Mouse (Mus musculus) limb, embryonic 10.5 days (tissue): ENCODE measurements around the gene Calb2. TPM values are rescaled to one million over a fixed set of nuclear protein-coding genes. Genes with fewer than 3 reads are reported as not detected.

Source experiments
- DNase-seq: peaks from one replicate; pipeline ENCODE4 v3.0.0-alpha.2; 2017; ENCODE audit warnings: low spot score
- H3K27ac ChIP-seq: fragments of 300-500 bp; sonication (generic); 2 replicates; pipeline ENCODE4 v1.5.1; 2016; ENCODE audit warnings: mild to moderate bottlenecking
- H3K27me3 ChIP-seq: fragments of 300-500 bp; sonication (generic); 2 replicates; pipeline ENCODE4 v1.6.1; 2016; ENCODE audit warnings: low read depth, mild to moderate bottlenecking; ENCODE audit not compliant: poor library complexity, severe bottlenecking
- H3K36me3 ChIP-seq: fragments of 300-500 bp; sonication (generic); 2 replicates; pipeline ENCODE4 v1.6.1; 2016; ENCODE audit warnings: mild to moderate bottlenecking, moderate library complexity
- H3K4me1 ChIP-seq: fragments of 300-500 bp; sonication (generic); 2 replicates; pipeline ENCODE4 v1.6.1; 2016
- H3K4me3 ChIP-seq: fragments of 300-500 bp; sonication (generic); 2 replicates; pipeline ENCODE4 v1.5.1; 2016; ENCODE audit warnings: mild to moderate bottlenecking, moderate library complexity
- H3K9me3 ChIP-seq: fragments of 300-500 bp; sonication (generic); replicated peaks from 2 replicates; pipeline ENCODE4 v1.6.1; 2016; ENCODE audit warnings: mild to moderate bottlenecking
- WGBS: fragments of 180-500 bp; shearing (Covaris S2); methylation state at CpG from one replicate; pipeline ENCODE4 v1.1.7; 2016; 5-methylcytosine and 5-hydroxymethylcytosine counted together
- polyA plus RNA-seq: library from polyadenylated mRNA; unstranded; fragments of >200 nt; fragmentation: Nextera tagmentation; extraction: Ambion mirVana; gene quantifications from 2 replicates; pipeline ENCODE4 v1.2.1, GENCODE M21; 2016

Calb2 gene
- polyA plus RNA-seq: 2.9 and 10.2 TPM in 2 replicates

GRCm38 (mm10) chr8:110168046-110168445, at the start of gene Calb2:
Calb2 (minus strand) TSS chr8:110168210.
- peaks cover 45% of the 10 kb centered on the region for H3K27me3 ChIP-seq
- H3K4me3 ChIP-seq: peak within 1 kb of the TSS; percentile 34
- peak; percentile 88 for DNase-seq
- H3K4me1 ChIP-seq: peaks cover 9% of the 10 kb centered on the region
- WGBS: under 1% methylated on average over 33 of the region's 33 CpGs
- no peaks in the 10 kb centered on the region for H3K36me3 ChIP-seq
- no peaks in the 10 kb centered on the region for H3K9me3 ChIP-seq
- H3K27ac ChIP-seq: no peak within 1 kb of the TSS

- H3K4me3 ChIP-seq: peak overlapping the region; percentile 59
- no peaks in the 10 kb centered on the region for H3K27me3 ChIP-seq
- no peaks in the 10 kb centered on the region for H3K9me3 ChIP-seq
- DNase-seq: peak; percentile 100
- under 1% methylated on average over 43 of the region's 43 CpGs for WGBS
- peaks cover 22% of the 10 kb centered on the region for H3K4me1 ChIP-seq
- peak overlapping the region; percentile 78 for H3K27ac ChIP-seq
- peaks cover 25% of the 10 kb centered on the region for H3K36me3 ChIP-seq
Observed at GRCm38 (mm10) chr8:110217681-110218131, 49.7 kb upstream of the Calb2 start.

- WGBS: 38% methylated on average over 5 of the region's 5 CpGs
- no peaks in the 10 kb centered on the region for H3K27me3 ChIP-seq
- H3K4me3 ChIP-seq: peak overlapping the region; percentile 59
- H3K27ac ChIP-seq: peak overlapping the region; percentile 78
- H3K4me1 ChIP-seq: peaks cover 20% of the 10 kb centered on the region
- DNase-seq: no peak
- no peaks in the 10 kb centered on the region for H3K9me3 ChIP-seq
- H3K36me3 ChIP-seq: peaks cover 20% of the 10 kb centered on the region
Observed at GRCm38 (mm10) chr8:110217198-110217597, 49.2 kb upstream of the Calb2 start.

DNA sequence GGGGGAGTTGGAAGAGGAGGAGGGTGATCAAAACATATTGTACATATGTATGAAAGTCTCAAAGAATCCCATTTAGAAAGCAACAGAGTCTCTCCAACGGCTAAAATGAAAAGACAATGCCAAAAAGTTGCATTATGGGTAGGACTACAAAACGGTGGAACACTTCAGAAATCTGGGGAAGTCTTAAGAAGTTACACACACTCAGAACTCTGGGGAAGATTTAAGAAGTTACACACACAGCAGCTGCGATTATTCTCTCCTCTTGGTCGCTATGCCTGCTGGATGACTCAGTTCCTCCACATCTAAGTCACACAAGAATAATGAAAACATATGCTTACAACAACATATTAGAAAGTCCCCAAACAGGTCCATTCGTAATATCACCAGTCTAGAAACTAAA, 48.2 kb upstream of the Calb2 start:
- Histone ChIP-seq H3K4me1 (peaks cover 20% of the 10 kb centered on the region), H3K9me3 (no peaks in the 10 kb centered on the region), H3K36me3 (peaks cover 11% of the 10 kb centered on the region), H3K27ac (no peak overlapping the region), H3K4me3 (no peak overlapping the region), H3K27me3 (no peaks in the 10 kb centered on the region)
- 76% methylated on average over 5 of the region's 5 CpGs for WGBS
- no peak for DNase-seq

DNA sequence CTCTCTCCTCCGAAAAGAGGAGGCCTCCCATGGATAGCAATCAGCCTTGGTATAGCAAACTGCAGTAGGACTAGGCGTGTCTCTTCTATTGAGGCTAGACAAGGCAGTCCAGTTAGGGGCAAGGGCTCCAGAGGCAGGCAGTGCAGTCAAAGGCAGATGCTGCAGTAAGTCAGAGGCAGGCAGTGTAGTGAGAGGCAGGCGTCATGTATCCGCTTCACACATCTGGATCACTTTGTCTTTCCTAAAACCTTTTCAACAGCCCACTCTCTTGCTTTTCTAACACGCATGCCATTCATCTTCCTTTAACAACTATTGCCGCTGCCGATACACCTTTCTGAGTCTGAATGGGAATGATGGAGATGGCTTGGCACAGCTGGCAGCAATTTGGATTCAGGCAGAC, 47.4 kb upstream of the Calb2 start, which contains the start of gene Cmtr2:
Cmtr2 (plus strand) TSS at position 301 of the 400 bp plus-strand sequence.
- DNase-seq: peak; percentile 38
- Histone ChIP-seq H3K27ac (no peak within 1 kb of the TSS), H3K27me3 (no peaks in the 10 kb centered on the region), H3K9me3 (no peaks in the 10 kb centered on the region), H3K36me3 (0 out of 2 replicates have a peak, but pooled peaks cover 2% of the 10 kb centered on the region), H3K4me3 (no peak within 1 kb of the TSS), H3K4me1 (peaks cover 20% of the 10 kb centered on the region)
- 68% methylated on average over 7 of the region's 7 CpGs for WGBS

- Histone ChIP-seq H3K27ac (no peak overlapping the region), H3K9me3 (no peaks in the 10 kb centered on the region), H3K27me3 (no peaks in the 10 kb centered on the region), H3K4me3 (no peak overlapping the region), H3K36me3 (no peaks in the 10 kb centered on the region), H3K4me1 (no peaks in the 10 kb centered on the region)
- DNase-seq: peak; percentile 70
- WGBS: 35% methylated on average over 11 of the region's 11 CpGs
Observed at GRCm38 (mm10) chr8:110201806-110202205, 33.8 kb upstream of the Calb2 start.

GRCm38 (mm10) chr8:110196678-110197077, 28.7 kb upstream of the Calb2 start:
- Histone ChIP-seq H3K4me1 (no peaks in the 10 kb centered on the region), H3K36me3 (no peaks in the 10 kb centered on the region), H3K4me3 (no peak overlapping the region), H3K27ac (no peak overlapping the region), H3K27me3 (no peaks in the 10 kb centered on the region), H3K9me3 (no peaks in the 10 kb centered on the region)
- peak; percentile 80 for DNase-seq
- WGBS: 2% methylated on average over 5 of the region's 5 CpGs

GRCm38 (mm10) chr8:110188961-110189750, 21.1 kb upstream of the Calb2 start:
- Histone ChIP-seq H3K4me1 (peaks cover 17% of the 10 kb centered on the region), H3K27ac (no peak overlapping the region; the same call in 1 of the 2 replicates), H3K9me3 (no peaks in the 10 kb centered on the region), H3K4me3 (no peak overlapping the region), H3K27me3 (0 out of 2 replicates have a peak, but pooled peaks cover 1% of the 10 kb centered on the region), H3K36me3 (no peaks in the 10 kb centered on the region)
- 12% methylated on average over 8 of the region's 8 CpGs for WGBS
- DNase-seq: no peak

DNA sequence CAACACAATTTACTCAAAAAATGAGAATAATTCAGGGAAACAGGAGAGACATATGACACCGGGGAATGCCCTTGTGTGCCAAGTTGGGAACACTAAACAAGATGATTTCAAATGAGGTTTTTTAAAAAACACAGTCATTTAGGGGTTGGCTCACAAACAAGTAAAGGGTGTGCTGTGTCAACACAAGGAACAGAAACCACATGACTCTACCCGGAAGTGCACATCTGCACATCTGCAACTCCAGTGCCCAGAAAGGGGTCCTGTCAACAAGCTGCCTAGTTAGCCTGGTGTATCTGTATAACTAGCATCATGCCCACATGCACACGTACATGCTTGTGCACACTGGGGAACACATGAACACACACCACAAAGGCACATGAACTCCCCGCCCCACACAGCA, 17.5 kb upstream of the Calb2 start:
- Histone ChIP-seq H3K27ac (no peak overlapping the region), H3K36me3 (no peaks in the 10 kb centered on the region), H3K9me3 (no peaks in the 10 kb centered on the region), H3K4me3 (no peak overlapping the region), H3K27me3 (0 out of 2 replicates have a peak, but pooled peaks cover 6% of the 10 kb centered on the region), H3K4me1 (peaks cover 28% of the 10 kb centered on the region)
- WGBS: 84% methylated on average over 4 of the region's 4 CpGs
- no peak for DNase-seq

DNA sequence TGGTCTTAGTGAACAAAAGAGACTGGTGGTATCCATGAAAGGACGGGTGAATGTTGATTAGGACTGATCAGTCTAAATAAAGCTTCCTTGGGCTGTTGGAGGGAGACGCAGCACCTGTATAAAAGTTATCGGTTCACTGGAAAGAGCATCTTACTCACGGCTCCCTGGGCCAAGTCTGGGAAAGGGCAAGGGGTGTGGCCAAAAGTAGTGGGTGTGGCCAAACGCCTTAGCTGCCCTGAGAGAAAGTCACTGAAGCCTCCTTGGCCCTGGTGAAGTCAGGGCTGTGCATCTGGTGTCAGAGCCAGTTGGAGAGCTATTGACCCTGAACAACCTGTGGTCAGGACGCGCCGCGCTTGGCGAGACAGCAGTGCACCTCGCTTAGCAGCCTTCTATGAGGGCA, 15.7 kb upstream of the Calb2 start:
- 27% methylated on average over 11 of the region's 11 CpGs for WGBS
- DNase-seq: no peak

GRCm38 (mm10) chr8:110182735-110183367, 14.8 kb upstream of the Calb2 start:
- Histone ChIP-seq H3K27me3 (peaks cover 18% of the 10 kb centered on the region), H3K9me3 (no peaks in the 10 kb centered on the region), H3K4me1 (peaks cover 12% of the 10 kb centered on the region), H3K36me3 (no peaks in the 10 kb centered on the region), H3K4me3 (no peak overlapping the region), H3K27ac (no peak overlapping the region)
- WGBS: 90% methylated on average over 11 of the region's 11 CpGs
- no peak for DNase-seq

More for the DNA sequence above, 15.7 kb upstream of the Calb2 start:
- no peaks in the 10 kb centered on the region for H3K36me3 ChIP-seq
- H3K4me3 ChIP-seq: no peak overlapping the region
- peaks cover 15% of the 10 kb centered on the region for H3K4me1 ChIP-seq
- no peaks in the 10 kb centered on the region for H3K9me3 ChIP-seq
- H3K27ac ChIP-seq: no peak overlapping the region
- H3K27me3 ChIP-seq: peaks cover 9% of the 10 kb centered on the region

DNA sequence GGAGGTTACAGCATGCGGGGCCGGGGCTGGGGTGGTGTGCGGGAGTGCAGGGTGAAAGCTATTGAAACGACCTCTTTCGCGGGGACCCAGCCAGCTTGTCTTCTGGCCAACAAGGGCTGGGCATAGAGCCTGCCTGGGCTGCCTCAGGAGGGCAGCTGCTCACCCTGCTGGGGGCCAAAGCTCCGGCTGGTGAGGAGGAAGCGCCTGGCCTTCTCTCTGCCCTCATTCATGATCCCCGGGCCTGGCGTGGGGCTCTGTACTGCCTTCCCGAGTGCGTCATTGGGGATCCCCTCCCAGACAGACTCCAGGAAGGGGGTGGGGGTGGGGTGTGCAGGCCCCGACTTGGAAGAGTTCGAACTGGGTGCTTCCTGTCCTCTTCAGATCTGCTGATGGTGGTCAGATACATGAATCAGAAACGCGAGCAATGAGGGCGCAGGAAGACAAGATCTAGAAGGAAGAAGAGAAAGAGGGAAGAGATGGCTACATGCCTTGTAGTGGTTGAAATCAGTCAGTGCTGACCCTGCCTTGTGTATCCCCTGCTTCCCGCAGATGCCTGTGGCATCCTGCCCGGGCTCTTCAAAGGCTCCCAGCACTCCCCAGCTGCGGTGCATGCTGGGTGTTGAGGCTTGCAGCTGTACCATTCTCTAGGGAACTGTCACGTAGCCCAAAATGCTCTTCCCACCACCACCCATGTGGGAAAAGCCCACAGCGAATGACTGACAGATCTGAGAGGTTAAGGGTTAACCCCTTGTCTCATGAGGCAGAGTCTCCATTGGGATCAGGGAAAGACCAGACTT, 9.5 kb upstream of the Calb2 start:
- 22% methylated on average over 22 of the region's 22 CpGs for WGBS
- H3K4me3 ChIP-seq: no peak overlapping the region
- peaks cover 11% of the 10 kb centered on the region for H3K4me1 ChIP-seq
- no peak for DNase-seq
- no peak overlapping the region for H3K27ac ChIP-seq
- no peaks in the 10 kb centered on the region for H3K36me3 ChIP-seq
- H3K9me3 ChIP-seq: no peaks in the 10 kb centered on the region
- H3K27me3 ChIP-seq: peaks cover 26% of the 10 kb centered on the region
